Mouse (Mus musculus) T-helper 1 cell (primary cell): Measurements from ENCODE around the gene Prl8a6.

Source experiments
- in situ Hi-C: fragments of 300-600 bp; cut with MboI, MseI; formaldehyde crosslinking; loops from one replicate; pipeline ENCODE4 v1.15.1; 2025; ENCODE audit warnings: high pct_unique_total_duplicates

Gene Prl8a6

DNA sequence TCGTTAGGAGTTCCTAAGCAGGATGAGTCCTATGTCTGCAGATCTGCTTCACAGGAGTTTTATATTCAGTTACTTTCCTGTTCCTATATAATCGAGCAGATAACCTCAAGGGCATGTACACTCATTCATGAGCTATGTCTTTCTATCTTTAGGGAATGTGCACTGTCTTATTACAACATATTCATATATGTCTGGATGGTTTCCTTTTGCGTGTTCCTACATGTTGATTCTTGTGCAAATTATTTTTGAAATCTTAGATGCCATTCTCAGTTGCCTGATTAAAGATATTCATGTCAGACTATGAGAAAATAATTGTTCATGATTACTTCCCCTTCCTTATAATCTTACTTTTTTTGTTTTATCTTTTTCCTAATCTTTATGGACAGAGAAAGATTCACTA, at the start of gene Prl8a6:
Prl8a6 (minus strand) TSS at position 101 of the 400 bp plus-strand sequence.
- in situ Hi-C loops = no loop called here

DNA sequence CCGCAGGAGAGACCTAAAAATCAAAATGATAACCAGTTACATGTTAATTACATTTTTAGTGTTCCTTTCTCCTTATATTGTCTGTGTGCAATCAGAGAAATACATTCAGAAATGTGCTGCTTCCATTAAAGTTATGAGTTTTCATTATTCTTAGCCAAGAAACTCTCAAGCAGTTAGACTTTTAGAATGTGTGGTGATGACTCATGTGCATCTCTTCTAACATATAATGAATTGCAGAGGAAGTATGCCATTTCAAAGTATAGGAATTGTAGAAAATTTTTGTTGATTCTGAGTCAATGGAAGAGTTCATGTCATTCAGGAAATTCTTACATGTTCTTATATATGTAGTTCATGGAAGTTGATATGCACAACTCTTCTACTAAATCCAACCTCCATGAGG, 5.3 kb downstream of the Prl8a6 start:
- in situ Hi-C loops = no loop called here

DNA sequence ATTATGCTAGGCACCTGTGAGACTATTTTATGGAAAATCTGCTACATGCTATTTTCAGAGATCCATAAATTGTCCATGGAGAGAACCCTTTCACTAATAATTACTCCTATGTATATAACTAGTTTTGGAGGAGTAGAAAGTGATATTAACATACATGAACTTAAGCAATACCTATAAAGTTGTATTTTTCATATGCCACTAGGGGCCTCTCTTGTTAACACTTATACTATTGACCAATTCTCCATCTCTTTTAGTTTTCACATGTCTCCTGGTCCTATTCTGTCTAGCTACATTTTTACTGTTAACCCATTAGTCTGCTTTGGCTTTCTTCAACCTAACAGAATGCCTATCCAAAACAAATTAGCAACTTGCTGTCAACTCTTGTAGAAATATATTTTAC, 24.8 kb downstream of the Prl8a6 start:
- in situ Hi-C loops = no loop called here

DNA sequence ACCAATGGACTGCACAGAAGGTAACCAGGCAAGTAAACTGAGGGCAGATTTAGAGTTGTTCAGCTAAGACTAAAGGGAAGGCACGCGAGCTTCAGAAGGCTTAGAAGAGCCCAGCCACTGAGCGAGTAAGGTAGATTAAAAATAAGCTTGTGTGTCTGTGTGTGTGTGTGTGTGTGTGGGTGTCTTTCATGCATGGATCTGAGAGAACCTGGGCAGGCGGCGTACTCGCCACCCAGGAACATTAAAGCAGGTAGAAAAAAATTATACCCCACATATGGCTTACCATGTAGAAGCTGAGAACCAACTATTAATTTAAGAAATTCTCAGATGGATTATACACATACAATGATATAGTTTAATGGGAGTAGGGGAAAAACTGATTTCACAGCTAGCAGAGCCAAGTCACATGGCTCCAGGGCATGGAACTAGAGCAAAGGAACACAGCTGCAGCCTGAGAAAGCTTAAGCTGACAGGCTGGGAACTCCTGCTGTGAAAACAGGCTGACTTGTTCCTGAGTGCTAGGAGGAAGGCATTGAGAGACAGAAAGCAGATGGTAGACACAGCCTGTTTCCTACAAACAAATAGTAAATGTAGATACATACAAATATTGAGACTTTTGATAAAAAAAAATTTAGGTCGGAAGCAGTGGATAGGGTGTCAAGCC, 39.3 kb downstream of the Prl8a6 start:
- in situ Hi-C loops = no loop called here

DNA sequence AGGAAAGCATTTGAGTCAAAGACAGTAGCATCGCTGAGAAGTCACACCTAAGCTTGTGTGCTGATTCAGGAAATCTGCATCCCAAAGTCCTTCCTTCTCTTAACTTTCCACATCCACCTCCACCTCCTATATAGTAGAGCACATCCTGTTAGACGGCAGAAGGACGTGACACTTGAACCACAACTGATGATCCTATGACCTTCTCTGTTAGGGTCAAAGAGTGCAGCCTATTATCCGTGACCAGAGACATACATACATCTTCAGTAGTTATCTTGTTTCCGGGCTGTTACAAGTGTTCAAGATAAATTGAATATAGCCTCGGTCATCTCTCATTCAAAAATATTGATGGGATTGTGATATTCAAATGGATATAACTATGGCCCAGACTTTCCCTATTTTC, 47.7 kb downstream of the Prl8a6 start, which contains the start of gene Prl2b1:
Prl2b1 (minus strand) TSS at position 101 of the 400 bp plus-strand sequence.
- in situ Hi-C loops = no loop called here
